Mouse (Mus musculus) neural tube, embryonic 13.5 days (tissue): Measurements from ENCODE around the gene Ror2. TPM values are rescaled to one million over a fixed set of nuclear protein-coding genes. Genes with fewer than 3 reads are reported as not detected.

ENCODE experiments used
- ATAC-seq: fragments of 200-750 bp; cut with Nextera tagmentation; 2 replicates; pipeline ENCODE4 v1.8.0; 2017; ENCODE audit warnings: low read depth, mild to moderate bottlenecking, moderate TSS enrichment, moderate library complexity
- H3K27ac ChIP-seq: fragments of 300-500 bp; sonication (generic); replicated peaks from 2 replicates; pipeline ENCODE4 v1.5.1; 2015; ENCODE audit warnings: moderate library complexity, mild to moderate bottlenecking, inconsistent platforms
- H3K27me3 ChIP-seq: fragments of 300-500 bp; sonication (generic); 2 replicates; pipeline ENCODE4 v1.6.1; 2015; ENCODE audit warnings: mild to moderate bottlenecking, inconsistent platforms
- H3K36me3 ChIP-seq: fragments of 300-500 bp; sonication (generic); 2 replicates; pipeline ENCODE4 v1.6.1; 2015; ENCODE audit warnings: mild to moderate bottlenecking, inconsistent platforms
- H3K4me1 ChIP-seq: fragments of 300-500 bp; sonication (generic); replicated peaks from 2 replicates; pipeline ENCODE4 v1.6.1; 2015; ENCODE audit warnings: inconsistent platforms
- H3K4me2 ChIP-seq: fragments of 300-500 bp; sonication (generic); 2 replicates; pipeline ENCODE4 v1.6.1; 2015; ENCODE audit warnings: inconsistent platforms, mild to moderate bottlenecking, moderate library complexity
- H3K4me3 ChIP-seq: fragments of 300-500 bp; sonication (generic); 2 replicates; pipeline ENCODE4 v1.5.1; 2015; ENCODE audit warnings: mild to moderate bottlenecking, inconsistent platforms
- H3K9ac ChIP-seq: fragments of 300-500 bp; sonication (generic); 2 replicates; pipeline ENCODE4 v1.6.1; 2015; ENCODE audit warnings: moderate library complexity, mild to moderate bottlenecking, inconsistent platforms
- H3K9me3 ChIP-seq: fragments of 300-500 bp; sonication (generic); 2 replicates; pipeline ENCODE4 v1.6.1; 2016; ENCODE audit warnings: inconsistent platforms
- WGBS: fragments of 180-500 bp; shearing (Covaris S2); methylation state at CpG from one replicate; pipeline ENCODE4 v1.1.7; 2015; 5-methylcytosine and 5-hydroxymethylcytosine counted together
- polyA plus RNA-seq: library from polyadenylated mRNA; unstranded; fragments of >200 nt; fragmentation: Nextera tagmentation; extraction: Ambion mirVana; gene quantifications from 2 replicates; pipeline ENCODE4 v1.2.1, GENCODE M21; 2015

Gene Ror2
- polyA plus RNA-seq, 1 experiment from 2014 or later, result 5.3 TPM

DNA sequence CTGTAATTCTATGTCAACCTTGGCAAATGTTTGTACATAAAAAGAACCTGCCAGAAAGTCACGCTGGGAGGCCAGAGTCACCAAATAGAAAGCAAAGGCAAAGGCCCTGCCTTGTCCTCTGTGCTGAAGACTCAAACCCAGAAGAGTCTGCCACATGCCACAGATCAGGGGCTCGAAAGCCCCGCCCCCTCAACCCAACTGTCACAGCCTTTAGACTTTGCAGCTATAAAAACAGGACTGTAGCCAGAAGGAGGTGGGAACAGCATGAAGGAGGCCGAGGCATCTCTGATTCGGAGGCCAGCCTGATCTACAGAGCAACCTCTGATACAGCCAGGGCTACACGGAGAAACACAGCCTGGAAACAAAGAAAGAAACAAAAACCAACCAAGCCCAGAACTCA, 37.8 kb downstream of the Ror2 start:
- Histone ChIP-seq H3K4me3 (no peak overlapping the region), H3K27ac (no peak overlapping the region), H3K27me3 (no peaks in the 10 kb centered on the region), H3K4me2 (no peak overlapping the region), H3K36me3 (no peaks in the 10 kb centered on the region), H3K9ac (no peak overlapping the region), H3K4me1 (peaks cover 21% of the 10 kb centered on the region), H3K9me3 (no peaks in the 10 kb centered on the region)
- no peak for ATAC-seq
- 50% methylated on average over 6 of the region's 6 CpGs for WGBS

DNA sequence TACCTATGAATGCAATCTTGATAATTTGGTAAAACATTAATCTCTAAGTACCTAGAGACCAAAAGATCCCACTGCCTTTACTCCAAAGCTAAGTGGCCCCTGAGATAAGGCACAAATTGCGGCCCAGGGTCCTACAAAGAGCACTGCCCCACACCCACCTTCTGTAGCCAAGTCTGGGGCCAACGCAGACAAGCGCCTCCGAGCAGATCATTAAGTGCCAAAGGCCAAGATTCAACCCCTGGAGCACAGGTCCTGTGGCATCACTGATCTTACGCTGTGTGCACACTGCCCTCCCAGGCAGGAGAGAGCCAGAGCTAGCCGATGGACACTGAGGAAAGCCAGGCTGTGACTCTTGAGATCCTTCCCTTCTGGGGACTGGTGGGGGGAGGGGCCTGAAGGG, 38.7 kb downstream of the Ror2 start:
- Histone ChIP-seq H3K27me3 (no peaks in the 10 kb centered on the region), H3K36me3 (no peaks in the 10 kb centered on the region), H3K9me3 (no peaks in the 10 kb centered on the region), H3K4me2 (no peak overlapping the region), H3K27ac (no peak overlapping the region), H3K4me3 (no peak overlapping the region), H3K4me1 (peaks cover 21% of the 10 kb centered on the region), H3K9ac (no peak overlapping the region)
- ATAC-seq, result no peak
- 77% methylated on average over 6 of the region's 6 CpGs for WGBS

- Histone ChIP-seq H3K36me3 (no peaks in the 10 kb centered on the region), H3K4me2 (no peak overlapping the region), H3K27me3 (no peaks in the 10 kb centered on the region), H3K4me1 (peaks cover 16% of the 10 kb centered on the region), H3K9me3 (no peaks in the 10 kb centered on the region; the same call in 1 of the 2 replicates), H3K9ac (no peak overlapping the region), H3K27ac (no peak overlapping the region), H3K4me3 (no peak overlapping the region)
- no peak for ATAC-seq
- WGBS, result 80% methylated on average over 8 of the region's 8 CpGs
Measured at GRCm38 (mm10) chr13:53244151-53244550, 41.8 kb downstream of the Ror2 start.

DNA sequence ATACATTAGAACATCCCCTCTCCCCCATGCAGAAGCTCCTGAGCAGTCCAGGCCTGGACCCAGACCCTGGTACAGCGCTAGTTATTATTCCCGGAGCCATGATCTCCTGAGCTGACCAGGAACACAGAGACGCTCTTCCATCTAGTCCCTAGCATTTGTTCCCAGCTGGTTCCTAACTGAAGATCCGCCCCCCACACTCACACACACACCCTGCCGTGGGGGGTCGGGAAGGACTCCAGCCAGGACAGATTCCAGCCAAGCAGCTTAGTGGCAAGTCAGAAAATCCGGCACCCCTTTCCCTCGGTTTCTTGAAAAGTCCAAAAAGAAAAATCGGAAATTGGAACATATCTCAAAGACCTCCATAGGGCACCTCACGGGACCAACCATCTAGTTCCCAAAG, 48.5 kb downstream of the Ror2 start:
- 54% methylated on average over 10 of the region's 10 CpGs for WGBS
- no peak for ATAC-seq

DNA sequence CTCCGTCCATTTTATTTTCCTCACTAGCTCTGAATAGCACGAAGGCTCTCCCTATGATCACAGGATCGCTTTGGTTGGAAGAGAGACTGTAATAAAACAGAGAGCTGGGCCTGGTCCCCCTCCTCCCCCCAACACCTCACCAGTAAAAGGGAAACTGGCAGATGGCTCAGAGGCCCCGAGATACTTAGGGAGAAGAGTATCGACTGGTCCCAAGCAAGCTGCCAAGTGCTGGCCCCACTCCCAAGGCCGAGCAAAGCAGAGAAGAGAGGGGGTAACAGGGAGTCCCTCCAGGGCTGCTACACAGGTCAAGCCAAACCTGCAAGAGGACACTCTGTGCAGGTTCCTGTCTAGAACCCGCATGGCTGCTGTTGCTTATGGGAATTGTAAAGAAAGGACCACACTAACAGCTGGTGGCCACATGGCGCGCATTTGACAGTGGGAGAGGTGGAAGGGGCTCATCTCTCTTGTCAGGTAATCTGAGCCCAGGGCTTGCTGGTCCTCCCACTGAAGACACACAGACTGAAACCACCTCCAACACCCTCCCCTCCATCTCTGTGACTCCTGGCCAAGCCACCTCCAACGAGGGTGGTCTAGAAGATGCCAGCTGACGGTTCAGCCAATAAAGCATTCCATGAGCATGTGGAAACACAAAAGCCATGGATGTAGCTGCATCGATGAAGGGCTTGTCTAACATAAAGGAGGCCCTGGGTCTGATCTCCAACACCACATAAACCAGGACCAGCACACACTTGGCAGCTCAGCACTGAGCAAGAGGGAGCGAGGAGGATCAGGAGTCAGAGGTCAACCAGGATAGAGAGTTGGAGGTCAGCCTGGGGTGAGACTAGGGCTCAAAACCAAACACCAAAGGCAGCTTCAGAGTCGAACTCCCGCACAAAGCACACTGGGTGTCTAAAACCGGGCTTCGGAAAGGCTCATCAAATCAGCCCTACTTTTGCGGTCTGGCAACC, 49.2 kb downstream of the Ror2 start:
- Histone ChIP-seq H3K36me3 (no peaks in the 10 kb centered on the region), H3K27ac (peak overlapping the region; percentile 53), H3K4me3 (no peak overlapping the region), H3K27me3 (peaks cover 6% of the 10 kb centered on the region), H3K4me1 (peaks cover 52% of the 10 kb centered on the region), H3K4me2 (peak overlapping the region; percentile 6; the same call in 1 of the 2 replicates), H3K9me3 (no peaks in the 10 kb centered on the region; the same call in 1 of the 2 replicates), H3K9ac (no peak overlapping the region)
- peak; percentile 57; the same call in 1 of the 2 replicates for ATAC-seq
- 21% methylated on average over 18 of the region's 18 CpGs for WGBS

More for the DNA sequence above, 48.5 kb downstream of the Ror2 start:
- no peaks in the 10 kb centered on the region; the same call in 1 of the 2 replicates for H3K9me3 ChIP-seq
- H3K27me3 ChIP-seq, result peaks cover 6% of the 10 kb centered on the region
- no peaks in the 10 kb centered on the region for H3K36me3 ChIP-seq
- H3K4me3 ChIP-seq, result no peak overlapping the region
- no peak overlapping the region for H3K9ac ChIP-seq
- 0 out of 2 replicates have a peak overlapping the region, but pooled peaks have one; percentile 53 for H3K27ac ChIP-seq
- peaks cover 47% of the 10 kb centered on the region for H3K4me1 ChIP-seq
- no peak overlapping the region for H3K4me2 ChIP-seq

DNA sequence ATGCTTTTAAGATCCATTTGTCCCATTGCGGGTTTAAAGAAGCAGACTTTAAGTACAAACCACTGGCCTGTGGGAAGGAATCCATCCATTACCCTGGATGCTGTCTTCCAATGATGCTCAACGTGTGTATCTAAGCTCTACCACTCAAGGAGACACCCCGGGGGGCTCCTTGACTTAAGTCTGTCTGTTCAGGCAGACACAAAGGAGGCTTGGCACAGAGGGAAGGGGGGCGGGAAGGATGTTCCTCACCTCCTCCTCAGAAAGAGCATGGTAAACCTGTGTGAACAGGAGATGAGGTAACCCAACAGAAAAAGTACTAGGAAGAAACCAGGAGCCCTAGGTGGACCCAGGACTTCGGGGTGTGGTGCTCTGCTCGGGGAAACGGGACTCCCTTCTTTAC, 50.0 kb downstream of the Ror2 start:
- ATAC-seq, result 0 out of 2 replicates have a peak, but pooled peaks have one; percentile 20
- Histone ChIP-seq H3K9me3 (no peaks in the 10 kb centered on the region; the same call in 1 of the 2 replicates), H3K4me3 (no peak overlapping the region), H3K9ac (no peak overlapping the region), H3K36me3 (no peaks in the 10 kb centered on the region), H3K4me1 (peaks cover 59% of the 10 kb centered on the region), H3K27me3 (peaks cover 6% of the 10 kb centered on the region), H3K4me2 (peak overlapping the region; percentile 6; the same call in 1 of the 2 replicates), H3K27ac (peak overlapping the region; percentile 53)
- WGBS, result 10% methylated on average over 7 of the region's 7 CpGs

GRCm38 (mm10) chr13:53234844-53235243, 51.1 kb downstream of the Ror2 start:
- H3K9me3 ChIP-seq, result no peaks in the 10 kb centered on the region
- peak overlapping the region; percentile 53; the same call in 1 of the 2 replicates for H3K27ac ChIP-seq
- peaks cover 6% of the 10 kb centered on the region for H3K27me3 ChIP-seq
- peak overlapping the region; percentile 23; the same call in 1 of the 2 replicates for H3K4me2 ChIP-seq
- H3K4me1 ChIP-seq, result peaks cover 69% of the 10 kb centered on the region
- no peaks in the 10 kb centered on the region for H3K36me3 ChIP-seq
- no peak overlapping the region for H3K4me3 ChIP-seq
- 4% methylated on average over 12 of the region's 12 CpGs for WGBS
- no peak for ATAC-seq
- H3K9ac ChIP-seq, result 0 out of 2 replicates have a peak overlapping the region, but pooled peaks have one; percentile 28

- H3K4me3 ChIP-seq, result no peak overlapping the region
- H3K36me3 ChIP-seq, result no peaks in the 10 kb centered on the region
- 21% methylated on average over 15 of the region's 15 CpGs for WGBS
Measured at GRCm38 (mm10) chr13:53233826-53234786, 51.8 kb downstream of the Ror2 start.

GRCm38 (mm10) chr13:53233381-53233780, 52.5 kb downstream of the Ror2 start:
- no peak overlapping the region for H3K9ac ChIP-seq
- H3K27ac ChIP-seq, result peak overlapping the region; percentile 53; the same call in 1 of the 2 replicates
- peaks cover 69% of the 10 kb centered on the region for H3K4me1 ChIP-seq
- no peak overlapping the region for H3K4me3 ChIP-seq
- H3K9me3 ChIP-seq, result no peaks in the 10 kb centered on the region
- ATAC-seq, result no peak; the same call in 1 of the 2 replicates
- H3K4me2 ChIP-seq, result no peak overlapping the region
- 7% methylated on average over 9 of the region's 9 CpGs for WGBS
- no peaks in the 10 kb centered on the region for H3K36me3 ChIP-seq
- H3K27me3 ChIP-seq, result peaks cover 6% of the 10 kb centered on the region

More at GRCm38 (mm10) chr13:53233826-53234786, 51.8 kb downstream of the Ror2 start:
- Histone ChIP-seq H3K27me3 (peaks cover 6% of the 10 kb centered on the region), H3K9me3 (no peaks in the 10 kb centered on the region), H3K4me1 (peaks cover 69% of the 10 kb centered on the region), H3K27ac (peak overlapping the region; percentile 53), H3K9ac (no peak overlapping the region), H3K4me2 (no peak overlapping the region)
- ATAC-seq, result peak; percentile 24; the same call in 1 of the 2 replicates

- no peak overlapping the region for H3K4me3 ChIP-seq
Measured at GRCm38 (mm10) chr13:53232419-53232818, 53.5 kb downstream of the Ror2 start.

GRCm38 (mm10) chr13:53230446-53231161, 55.3 kb downstream of the Ror2 start:
- Histone ChIP-seq H3K9me3 (no peaks in the 10 kb centered on the region), H3K4me1 (peaks cover 51% of the 10 kb centered on the region), H3K9ac (no peak overlapping the region), H3K27ac (no peak overlapping the region), H3K4me2 (no peak overlapping the region), H3K36me3 (no peaks in the 10 kb centered on the region), H3K4me3 (no peak overlapping the region), H3K27me3 (peaks cover 6% of the 10 kb centered on the region)
- 61% methylated on average over 18 of the region's 18 CpGs for WGBS
- no peak for ATAC-seq

More at GRCm38 (mm10) chr13:53232419-53232818, 53.5 kb downstream of the Ror2 start:
- no peak overlapping the region for H3K4me2 ChIP-seq
- 36% methylated on average over 7 of the region's 7 CpGs for WGBS
- no peak overlapping the region for H3K9ac ChIP-seq
- peaks cover 69% of the 10 kb centered on the region for H3K4me1 ChIP-seq
- no peaks in the 10 kb centered on the region for H3K36me3 ChIP-seq
- no peak for ATAC-seq
- H3K27me3 ChIP-seq, result peaks cover 6% of the 10 kb centered on the region
- no peak overlapping the region for H3K27ac ChIP-seq
- no peaks in the 10 kb centered on the region for H3K9me3 ChIP-seq
